Mouse (Mus musculus) thymus, postnatal 14 days (tissue): ENCODE results near the gene Tex26.

Experiments
- DNase-seq: peaks from one replicate; pipeline ENCODE4 v3.0.0; 2021

Tex26 gene

DNA sequence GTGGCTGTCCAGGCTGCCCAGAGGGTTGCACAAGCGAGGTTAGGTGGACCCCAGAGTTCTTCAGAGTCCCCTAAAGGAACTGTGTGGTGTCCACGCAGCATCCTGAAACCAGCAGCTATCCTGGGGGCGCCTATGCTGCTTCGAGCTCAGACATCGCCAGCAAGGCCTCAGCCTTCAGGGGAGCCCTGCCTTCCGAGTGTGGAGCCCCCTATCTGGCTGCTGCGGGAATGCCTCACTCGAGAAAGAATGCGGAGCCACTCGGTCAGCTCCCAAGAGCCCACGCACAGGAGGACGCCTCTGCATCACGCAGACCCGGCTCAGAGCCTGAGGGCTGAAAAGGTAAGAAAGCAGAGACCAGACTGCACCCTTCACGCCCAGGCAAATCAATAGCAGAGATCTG is 50.8 kb downstream of the Tex26 start:
- no peak for DNase-seq

DNA sequence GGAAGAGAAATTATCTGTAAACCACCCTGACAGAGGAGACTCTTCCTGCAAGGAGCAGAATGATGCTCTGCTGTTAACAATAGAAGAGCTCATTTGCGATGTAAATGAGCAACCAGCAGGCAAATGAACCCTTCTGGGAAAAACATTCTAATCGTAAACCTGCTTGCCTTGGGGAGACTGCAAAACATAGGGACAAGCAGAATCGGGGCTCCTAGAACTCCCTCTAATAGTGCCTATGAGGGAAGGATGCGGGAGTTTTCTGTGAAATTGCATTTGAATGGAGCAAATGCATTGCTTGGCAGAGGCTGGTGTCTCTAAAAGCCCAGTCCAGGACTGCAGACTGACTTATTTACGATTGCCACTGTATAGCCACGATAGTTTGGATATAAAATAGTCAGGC is 56.2 kb downstream of the Tex26 start:
- no peak for DNase-seq

DNA sequence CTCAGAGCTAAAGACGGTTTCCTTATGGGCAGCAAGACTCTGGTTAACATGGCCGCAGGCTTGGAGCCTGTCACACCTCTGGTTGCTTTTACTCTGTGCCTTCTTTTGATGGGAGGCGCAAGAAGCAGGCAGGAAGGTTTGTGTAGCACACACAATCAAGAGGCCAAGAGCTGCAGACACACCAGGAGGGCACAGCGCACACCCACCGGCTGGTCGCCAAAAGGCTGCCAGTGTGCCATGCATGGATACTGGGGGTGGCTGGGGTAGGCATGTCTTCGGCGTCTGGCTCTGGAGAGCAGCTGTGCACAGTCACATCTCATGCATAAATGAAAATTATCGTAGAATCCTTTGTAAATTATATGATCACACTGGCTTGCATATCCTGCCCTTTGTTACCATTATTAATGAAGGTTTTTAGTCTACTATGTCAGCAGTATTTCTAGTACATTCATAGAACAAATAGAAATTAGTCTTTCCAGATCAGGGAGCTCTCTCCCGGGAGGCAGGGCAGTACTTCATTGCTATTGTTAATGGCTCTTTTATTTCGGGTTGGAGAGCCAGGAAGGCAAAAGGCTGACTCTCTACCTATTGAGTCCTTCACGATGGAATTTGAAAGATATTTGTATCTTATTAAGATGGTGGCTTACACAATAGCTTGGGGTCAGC is 57.1 kb downstream of the Tex26 start:
- DNase-seq = no peak

DNA sequence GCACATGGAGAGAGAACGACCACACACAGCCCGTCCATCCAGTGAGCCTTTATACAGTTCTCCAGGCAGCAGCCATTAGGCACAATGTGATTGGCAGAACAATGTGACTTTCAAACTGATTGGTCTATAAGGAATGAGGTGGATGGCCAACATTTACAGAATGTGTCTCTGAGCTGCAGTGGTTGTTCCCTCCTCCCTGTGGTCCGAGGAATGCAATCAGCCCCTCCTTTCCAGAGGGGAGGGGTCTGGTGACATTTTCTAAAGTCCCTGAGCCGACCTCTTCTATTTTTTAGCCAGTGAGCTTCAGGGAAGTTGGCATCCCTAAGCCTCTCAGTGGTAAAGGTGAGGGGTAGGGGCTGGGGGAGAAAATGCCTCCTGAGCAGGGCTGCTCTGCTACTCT is 60.5 kb downstream of the Tex26 start:
- DNase-seq = no peak

DNA sequence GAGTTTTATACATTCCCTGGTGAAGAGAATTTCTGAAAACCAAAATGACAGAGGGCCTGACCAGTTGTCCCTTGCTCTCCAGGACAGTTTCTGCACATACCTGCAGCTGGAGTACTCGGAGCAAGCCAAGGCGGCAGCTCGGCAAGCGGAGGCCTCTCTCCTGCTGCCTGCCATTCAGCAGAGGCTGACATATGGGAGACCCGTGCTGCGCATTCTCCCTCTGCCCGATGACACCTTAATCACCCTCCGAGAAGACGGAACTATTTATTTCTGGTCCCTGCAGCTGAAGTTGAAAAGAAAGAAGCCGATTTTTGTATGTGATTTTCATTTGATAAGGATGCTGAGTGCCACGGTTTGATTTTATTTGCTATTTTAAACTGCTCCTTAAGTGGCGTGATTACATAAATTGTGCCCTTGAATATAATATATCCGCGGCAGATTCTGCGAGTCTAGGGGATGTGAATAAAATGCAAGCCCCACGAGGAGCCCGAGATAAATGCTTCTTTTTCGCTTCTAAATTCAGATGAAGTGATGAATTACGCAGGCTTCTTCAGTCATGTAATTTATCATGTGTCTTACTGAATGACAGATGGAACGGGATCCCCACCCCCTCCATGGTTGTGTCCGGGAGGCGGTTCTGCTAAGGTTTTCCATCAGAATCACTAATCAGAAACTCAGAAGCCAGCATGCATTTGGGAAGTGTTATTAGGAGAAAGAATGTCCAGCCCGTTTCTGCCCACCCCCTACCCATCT is 64.1 kb downstream of the Tex26 start:
- no peak for DNase-seq

DNA sequence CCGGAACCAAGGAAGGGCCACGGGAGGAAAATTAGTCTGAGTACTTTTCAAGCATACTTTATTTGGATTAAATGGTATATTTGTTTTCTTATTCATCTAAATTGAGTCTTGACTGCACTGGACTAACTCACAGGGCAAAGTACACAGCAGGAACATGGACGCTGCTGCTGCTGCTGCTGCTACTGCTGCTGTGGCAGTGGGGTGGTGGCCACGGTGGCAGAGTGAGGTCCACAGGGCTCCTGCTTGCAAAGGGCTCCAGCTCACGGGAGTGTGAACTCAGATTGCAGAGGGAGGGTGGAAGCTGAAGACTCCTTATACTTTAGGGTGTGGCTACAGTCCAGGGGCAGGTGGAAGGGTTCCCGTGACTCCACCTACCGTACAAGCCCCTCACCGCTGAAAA is 65.5 kb downstream of the Tex26 start:
- DNase-seq = no peak

DNA sequence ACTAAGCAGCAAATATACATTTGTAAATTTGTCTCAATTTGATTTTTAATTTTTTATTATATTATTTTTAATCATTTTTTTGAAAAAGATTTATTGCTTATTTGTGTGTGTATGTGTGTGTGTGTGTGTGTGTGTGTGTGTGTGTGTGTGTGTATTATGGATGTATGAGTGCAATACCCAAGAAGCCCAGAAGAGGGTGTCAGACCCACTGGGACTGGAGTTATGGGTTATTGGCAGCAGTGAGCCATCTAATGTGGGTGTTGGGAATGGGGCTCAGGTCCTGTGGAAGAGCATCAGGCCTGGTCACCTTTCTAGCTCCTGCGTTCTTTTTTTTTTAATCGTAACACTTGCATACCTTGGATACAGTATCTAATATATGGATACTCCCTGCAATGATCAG is 66.6 kb downstream of the Tex26 start:
- no peak for DNase-seq

DNA sequence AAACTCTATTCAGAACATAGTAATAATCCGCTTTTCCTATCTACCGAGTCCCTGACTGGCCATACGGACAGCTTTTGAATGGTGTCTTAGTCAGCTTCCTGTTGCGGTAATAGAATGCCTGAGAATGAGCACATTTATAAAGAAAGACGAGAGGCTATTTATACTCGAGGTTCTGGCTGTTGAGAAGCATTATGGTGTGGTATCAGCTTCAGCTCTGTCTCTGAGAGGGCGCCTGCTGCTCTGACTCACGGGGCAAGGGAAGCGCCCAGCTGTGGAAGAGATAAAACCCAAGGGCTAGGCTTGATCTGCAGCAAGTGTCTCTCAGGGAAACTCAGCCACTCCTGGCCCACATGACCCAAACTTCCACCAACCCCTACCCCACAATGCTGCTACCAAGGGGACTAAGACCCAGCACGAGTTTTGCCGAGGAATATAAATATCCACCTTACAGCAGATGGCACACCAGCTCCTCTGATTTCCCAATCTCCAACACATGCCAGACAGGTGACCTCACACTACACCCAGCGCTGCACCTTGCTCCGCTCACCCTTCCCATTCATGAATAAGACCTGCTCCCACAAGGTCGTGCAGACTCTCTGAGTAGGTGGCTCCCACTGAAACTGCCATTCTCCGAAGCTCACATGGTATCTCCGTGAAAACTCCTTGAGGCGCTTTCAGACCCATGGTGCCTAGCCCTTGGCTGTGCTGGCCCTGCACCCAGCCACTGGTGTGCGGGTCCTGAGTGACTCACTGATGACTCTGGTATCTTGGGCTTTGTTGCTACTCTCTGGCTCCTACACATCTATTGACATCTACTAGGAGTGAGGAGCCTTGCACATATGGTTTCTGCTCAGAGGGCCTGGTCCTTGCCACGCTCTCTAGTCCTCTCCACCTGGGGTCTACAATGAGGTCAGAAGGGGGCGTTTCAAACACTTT is 68.9 kb downstream of the Tex26 start:
- DNase-seq = no peak

DNA sequence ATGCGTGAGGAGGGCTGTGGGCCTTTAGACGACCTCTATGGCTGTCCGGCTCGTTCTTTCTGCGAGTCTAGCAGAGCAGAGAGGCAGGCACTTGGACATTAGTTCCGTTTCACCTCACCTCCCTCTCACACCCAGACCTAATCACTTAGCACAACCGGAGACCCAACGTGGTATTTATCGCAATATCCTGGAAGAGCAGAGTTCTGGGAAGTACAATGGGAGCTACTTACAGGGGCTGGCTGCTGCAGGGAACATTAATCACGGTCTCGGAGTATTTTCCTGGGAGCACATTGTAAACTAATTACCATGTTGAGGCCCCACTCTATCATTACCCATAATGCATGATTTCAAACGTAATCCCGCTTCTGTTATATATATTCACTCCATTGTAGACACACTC is 70.9 kb downstream of the Tex26 start:
- no peak for DNase-seq

DNA sequence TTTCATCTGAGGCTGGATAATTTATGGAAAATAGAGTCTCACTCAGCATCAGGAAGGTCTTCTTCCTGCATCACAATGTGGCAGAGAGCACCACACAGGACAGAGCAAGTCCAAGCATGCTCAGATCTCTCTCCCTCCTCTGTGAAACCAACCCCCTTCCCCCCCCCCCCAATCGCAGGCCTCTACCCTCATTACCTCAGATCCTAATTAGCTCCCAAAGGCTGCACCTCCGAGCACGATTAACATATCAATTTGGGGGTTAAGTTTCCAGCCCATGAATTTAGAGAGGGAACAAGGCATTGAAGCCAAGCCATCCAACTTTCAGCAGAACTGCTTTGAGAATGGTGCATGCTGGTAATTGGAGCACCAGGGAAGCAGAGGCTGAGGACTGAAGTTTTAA is 73.2 kb downstream of the Tex26 start:
- no peak for DNase-seq

DNA sequence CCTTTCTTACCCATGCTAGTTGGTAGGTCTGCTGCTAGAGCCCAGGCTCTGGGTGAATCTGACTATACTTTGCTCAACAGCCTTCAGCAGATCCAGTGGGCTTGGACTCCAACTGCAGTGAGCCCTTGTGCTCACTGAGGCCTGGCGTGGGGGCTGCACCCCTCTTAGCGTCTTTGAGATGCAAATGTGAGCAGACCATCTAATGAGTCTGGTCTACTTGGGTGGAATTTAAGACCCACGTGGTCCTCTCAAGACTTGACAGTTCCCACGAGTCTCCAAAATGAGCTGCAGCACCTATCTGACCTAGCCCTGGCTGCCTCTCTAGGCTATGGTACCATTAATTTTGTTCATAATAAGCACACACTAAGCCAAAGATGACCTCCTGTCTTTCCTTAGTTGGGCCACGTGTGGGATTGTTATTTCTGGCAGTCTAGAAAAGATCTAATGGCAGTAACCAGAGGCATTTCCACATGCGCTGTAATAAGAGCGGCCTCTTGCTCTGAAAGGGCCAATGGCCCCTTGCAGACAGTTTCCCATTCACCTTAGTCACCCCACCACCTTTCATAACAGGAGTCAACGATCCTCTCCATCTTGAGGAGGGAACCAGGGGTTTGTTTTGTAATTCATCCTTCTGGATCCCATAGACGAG is 74.1 kb downstream of the Tex26 start:
- DNase-seq = no peak

DNA sequence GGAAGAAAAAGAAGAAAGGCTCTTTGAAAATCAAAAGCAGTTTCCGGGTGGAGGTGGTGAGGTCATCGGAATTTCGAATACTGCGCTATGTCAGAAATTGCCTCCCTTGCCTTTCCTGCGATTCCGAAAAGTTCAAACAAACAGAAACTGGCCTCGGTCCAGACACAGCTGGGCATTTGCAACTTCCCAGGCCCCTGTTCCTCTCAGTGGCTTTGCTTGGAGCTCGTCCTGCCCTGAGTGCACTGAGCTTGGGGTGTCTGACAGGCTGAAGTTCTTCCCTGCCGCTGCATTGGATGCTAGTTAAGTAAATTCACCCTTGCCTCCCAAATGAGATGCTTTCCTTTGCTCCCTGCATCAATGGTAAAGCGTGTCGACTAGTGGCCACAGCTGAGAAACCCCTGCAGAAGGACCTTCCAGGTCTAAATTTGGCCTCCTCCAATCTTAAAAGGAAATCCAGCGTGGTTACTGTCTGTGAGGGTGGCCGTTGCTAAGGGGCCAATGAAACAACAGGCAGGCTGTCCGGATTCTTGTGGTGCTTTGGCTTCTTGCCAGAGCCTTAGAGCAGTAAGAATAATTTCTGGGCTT is 74.7 kb downstream of the Tex26 start:
- no peak for DNase-seq

DNA sequence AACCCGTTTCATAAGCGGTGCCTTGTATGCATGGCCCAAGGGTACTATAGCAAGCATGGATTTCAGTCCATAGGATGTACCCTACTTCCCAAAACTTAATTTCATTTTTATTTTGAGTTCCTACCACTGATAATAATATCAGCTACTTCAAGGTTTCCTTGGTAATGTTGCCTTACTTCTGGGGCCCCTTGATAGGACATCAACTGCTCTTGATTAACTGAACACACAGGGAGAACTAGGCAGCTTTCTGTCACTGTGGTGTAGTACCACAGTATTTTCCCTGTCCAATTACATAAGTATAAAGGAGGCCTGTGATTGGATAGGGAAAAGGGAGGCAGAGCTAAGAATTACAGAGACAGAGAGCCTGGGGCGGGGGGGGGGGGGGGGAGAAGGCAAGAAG is 75.4 kb downstream of the Tex26 start:
- DNase-seq = no peak

DNA sequence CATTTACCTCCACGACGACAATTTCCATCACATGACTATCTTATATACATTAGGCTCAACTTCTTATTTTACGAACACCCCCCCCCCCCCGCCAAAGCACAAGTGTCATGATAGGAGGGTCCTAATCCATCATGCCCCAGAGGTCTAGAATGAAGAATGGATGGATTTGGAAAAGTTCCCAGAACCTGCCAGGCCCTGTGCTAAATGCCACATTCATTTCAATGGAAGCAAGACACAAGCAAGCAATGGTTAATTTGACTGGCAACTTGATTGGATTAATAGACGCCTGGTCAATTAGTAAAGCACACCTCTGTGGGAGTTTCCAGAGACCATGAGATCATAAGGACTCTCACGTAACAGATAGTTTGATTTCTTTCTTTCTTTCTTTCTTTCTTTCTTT is 77.7 kb downstream of the Tex26 start:
- DNase-seq = no peak
